Comparison of ENCODE assay signal across 11 mouse cellular contexts in genomic region chr2:26410931-26411411, GRCm38 (mm10). TPM values are rescaled to one million over a fixed set of nuclear protein-coding genes. Genes with fewer than 3 reads are reported as not detected.
DNase-seq lines count a peak whose midpoint lies in the region; ATAC-seq and TF ChIP-seq lines count a peak whose summit lies in the region.
"Had no signal": no experiment of that assay in that cellular context is flagged by ENCODE, and none has a peak within 500 bp of the region (broad histone marks: within the 10 kb centered on the region; RNA-seq: fewer than 3 reads in every experiment).

No protein-coding gene starts in this region.

- H3K36me3 ChIP-seq in heart, embryonic 15.5 days, result peaks cover 50% of the 10 kb centered on the region
- H3K36me3 ChIP-seq in heart, embryonic 11.5 days (ENCODE audit: control insufficient read depth, insufficient read depth, low read length), result peaks cover 10% of the 10 kb centered on the region
- H3K36me3 ChIP-seq in liver, adult 2 months (ENCODE audit: control insufficient read depth, insufficient read depth, low read length), result peaks cover 33% of the 10 kb centered on the region
- H3K36me3 ChIP-seq in liver, embryonic 11.5 days (ENCODE audit: control insufficient read depth, insufficient read depth, low read length), result peaks cover 31% of the 10 kb centered on the region
- H3K36me3 ChIP-seq in intestine, embryonic 16.5 days (ENCODE audit: control insufficient read depth, insufficient read depth, low read length), result peaks cover 18% of the 10 kb centered on the region

- no peak overlapping the region for H3K4me2 ChIP-seq in heart, embryonic 15.5 days
- no peak overlapping the region for H3K4me2 ChIP-seq in heart, embryonic 11.5 days
- no peak overlapping the region for H3K4me2 ChIP-seq in liver, embryonic 11.5 days
- no peak overlapping the region for H3K4me2 ChIP-seq in intestine, embryonic 16.5 days (ENCODE audit: low read depth, low read length)

- H3K9ac ChIP-seq in heart, embryonic 15.5 days, result no peak overlapping the region
- no peak overlapping the region for H3K9ac ChIP-seq in heart, embryonic 11.5 days (ENCODE audit: low read depth, low read length)
- H3K9ac ChIP-seq in liver, adult 2 months (ENCODE audit: low read depth, low read length), result no peak overlapping the region
- H3K9ac ChIP-seq in liver, embryonic 11.5 days (ENCODE audit: low read depth, low read length), result no peak overlapping the region
- H3K9ac ChIP-seq in intestine, embryonic 16.5 days (ENCODE audit: low read depth, low read length), result no peak overlapping the region

- no peaks in the 10 kb centered on the region for H3K27me3 ChIP-seq in heart, embryonic 15.5 days
- H3K27me3 ChIP-seq in heart, embryonic 11.5 days (ENCODE audit: control insufficient read depth, insufficient read depth, low read length), result no peaks in the 10 kb centered on the region
- no peaks in the 10 kb centered on the region for H3K27me3 ChIP-seq in liver, adult 2 months (ENCODE audit: control insufficient read depth, insufficient read depth, low read length)
- H3K27me3 ChIP-seq in liver, embryonic 11.5 days (replicated peaks; ENCODE audit: control insufficient read depth, insufficient read depth, low read length), result no peaks in the 10 kb centered on the region
- no peaks in the 10 kb centered on the region for H3K27me3 ChIP-seq in intestine, embryonic 16.5 days (replicated peaks; ENCODE audit: control insufficient read depth, insufficient read depth, low read length)

- 66% methylated on average over 4 of the region's 5 CpGs for WGBS in heart, embryonic 15.5 days
- 82% methylated on average over 4 of the region's 5 CpGs for WGBS in heart, embryonic 11.5 days (ENCODE audit: insufficient replicate concordance)
- WGBS in liver, adult 2 months, result 5% methylated on average over 5 of the region's 5 CpGs
- WGBS in liver, embryonic 11.5 days, result 84% methylated on average over 4 of the region's 5 CpGs
- WGBS in intestine, embryonic 16.5 days, result 63% methylated on average over 4 of the region's 5 CpGs

- no peak for ATAC-seq in heart, embryonic 15.5 days (replicated peaks; ENCODE audit: insufficient number of reproducible peaks, insufficient read depth, low FRiP score, low read depth)
- no peak for ATAC-seq in heart, embryonic 11.5 days (replicated peaks; ENCODE audit: insufficient number of reproducible peaks, low FRiP score, low TSS enrichment)
- ATAC-seq in liver, embryonic 11.5 days (replicated peaks; ENCODE audit: low FRiP score), result no peak
- no peak for ATAC-seq in intestine, embryonic 16.5 days

- peaks cover 21% of the 10 kb centered on the region; the same call in 1 of the 2 replicates for H3K79me2 ChIP-seq in liver, adult 2 months (ENCODE audit: control insufficient read depth, insufficient read depth, low read length)

- no peaks in the 10 kb centered on the region for H3K9me3 ChIP-seq in heart, embryonic 15.5 days (replicated peaks)
- H3K9me3 ChIP-seq in heart, embryonic 11.5 days (replicated peaks; ENCODE audit: control insufficient read depth, low read length), result no peaks in the 10 kb centered on the region
- no peaks in the 10 kb centered on the region for H3K9me3 ChIP-seq in liver, embryonic 11.5 days (ENCODE audit: control insufficient read depth, low read length)
- H3K9me3 ChIP-seq in intestine, embryonic 16.5 days (ENCODE audit: control insufficient read depth, low read length), result no peaks in the 10 kb centered on the region

- TF ChIP-seq POLR2A in liver, adult 2 months (IDR thresholded peaks at IDR 0.05; ENCODE audit: extremely low read depth, insufficient read depth, low read length), result no peak
- no peak for TF ChIP-seq POLR2A in cortical plate, adult 2 months (IDR thresholded peaks at IDR 0.05; ENCODE audit: extremely low read depth, insufficient read depth, low read length)

- DNase-seq in liver, adult 2 months (ENCODE audit: extremely low read depth, low read depth, low spot score), result peak; percentile 100
- DNase-seq in liver, embryonic 11.5 days (ENCODE audit: low spot score), result no peak
- DNase-seq in adrenal gland, adult 8-10 months, result peak; percentile 69
- no peak for DNase-seq in right cerebral cortex, postnatal 4 days
- DNase-seq: heart, postnatal 36 days; right cerebral cortex, postnatal 14 days had no signal

- peaks cover 29% of the 10 kb centered on the region for H3K4me1 ChIP-seq in heart, embryonic 15.5 days (replicated peaks)
- H3K4me1 ChIP-seq in heart, embryonic 11.5 days (ENCODE audit: control insufficient read depth, insufficient read depth, low read length), result peaks cover 23% of the 10 kb centered on the region
- peaks cover 21% of the 10 kb centered on the region for H3K4me1 ChIP-seq in liver, adult 2 months (ENCODE audit: control insufficient read depth, insufficient read depth, low read length)
- H3K4me1 ChIP-seq in liver, embryonic 11.5 days (replicated peaks; ENCODE audit: control insufficient read depth, insufficient read depth, low read length), result peaks cover 24% of the 10 kb centered on the region
- peaks cover 19% of the 10 kb centered on the region for H3K4me1 ChIP-seq in cortical plate, adult 2 months (ENCODE audit: control insufficient read depth, insufficient read depth, low read length)
- peaks cover 20% of the 10 kb centered on the region for H3K4me1 ChIP-seq in intestine, embryonic 16.5 days (ENCODE audit: control insufficient read depth, insufficient read depth, low read length)

- H3K4me3 ChIP-seq in heart, embryonic 15.5 days, result no peak overlapping the region
- H3K4me3 ChIP-seq in heart, embryonic 11.5 days (ENCODE audit: low read depth, low read length), result no peak overlapping the region
- H3K4me3 ChIP-seq in liver, adult 2 months (ENCODE audit: insufficient read depth, low read depth, low read length), result no peak overlapping the region
- no peak overlapping the region for H3K4me3 ChIP-seq in liver, embryonic 11.5 days (ENCODE audit: low read depth, low read length)
- no peak overlapping the region for H3K4me3 ChIP-seq in cortical plate, adult 2 months (ENCODE audit: insufficient read depth, low read length)
- no peak overlapping the region for H3K4me3 ChIP-seq in intestine, embryonic 16.5 days (ENCODE audit: low read length)

- H3K27ac ChIP-seq in heart, embryonic 15.5 days, result 0 out of 2 replicates have a peak overlapping the region, but pooled peaks have one; percentile 24
- H3K27ac ChIP-seq in heart, embryonic 11.5 days (ENCODE audit: low read depth, low read length), result no peak overlapping the region
- peak overlapping the region; percentile 56 for H3K27ac ChIP-seq in liver, adult 2 months (replicated peaks; ENCODE audit: insufficient read depth, low read depth, low read length)
- no peak overlapping the region for H3K27ac ChIP-seq in liver, embryonic 11.5 days (ENCODE audit: low read depth, low read length)
- peak overlapping the region; percentile 67; the same call in 1 of the 2 replicates for H3K27ac ChIP-seq in cortical plate, adult 2 months (ENCODE audit: insufficient read depth, low read length)
- no peak overlapping the region for H3K27ac ChIP-seq in intestine, embryonic 16.5 days (ENCODE audit: low read length)
- H3K27ac ChIP-seq: stomach, postnatal 0 days had no signal

- no peak for TF ChIP-seq CTCF in liver, adult 2 months (IDR thresholded peaks at IDR 0.05; ENCODE audit: low read depth, low read length)
- no peak for TF ChIP-seq CTCF in cortical plate, adult 2 months (IDR thresholded peaks at IDR 0.05; ENCODE audit: extremely low read depth, insufficient read depth, low read length)

RNA-seq across cellular contexts. Expression of gene Inpp5e, which starts 2.0 kb away (rescaled TPM):
- 14.3 and 16.7 TPM in 2 replicates for polyA plus RNA-seq in heart, embryonic 15.5 days (2015; fragmentation: Nextera tagmentation; extraction: Ambion mirVana)
- 14.1 and 14.2 TPM in 2 replicates for polyA plus RNA-seq in heart, embryonic 11.5 days (2014; fragmentation: Nextera tagmentation; extraction: Ambion mirVana)
- 2.4 and 4.4 TPM in 2 replicates for total RNA-seq in liver, adult 2 months (2014; rRNA removed)
- polyA plus RNA-seq in liver, adult 2 months (2012; rRNA removed), result 7.1 and 8.7 TPM in 2 replicates
- 17.7 and 19.2 TPM in 2 replicates for polyA plus RNA-seq in liver, embryonic 11.5 days (2014; fragmentation: Nextera tagmentation; extraction: Ambion mirVana)
- 10 to 100 TPM; 20.8 to 35.3 (median 24.1) TPM for total RNA-seq in adrenal gland, adult 8-10 months (2022)
- polyA plus RNA-seq in cortical plate, adult 2 months (2012; rRNA removed), result 28.7 and 32.6 TPM in 2 replicates
- 14.8 and 15.9 TPM in 2 replicates for polyA plus RNA-seq in intestine, embryonic 16.5 days (2015; fragmentation: Nextera tagmentation; extraction: Ambion mirVana)

RNA-seq across cellular contexts. Expression of gene Pmpca, which starts 21.8 kb away (rescaled TPM):
- polyA plus RNA-seq in heart, embryonic 15.5 days (2015; fragmentation: Nextera tagmentation; extraction: Ambion mirVana), result 103 and 111 TPM in 2 replicates
- 112 and 134 TPM in 2 replicates for polyA plus RNA-seq in heart, embryonic 11.5 days (2014; fragmentation: Nextera tagmentation; extraction: Ambion mirVana)
- total RNA-seq in liver, adult 2 months (2014; rRNA removed), result 38.2 and 40.8 TPM in 2 replicates
- 35.7 and 52.0 TPM in 2 replicates for polyA plus RNA-seq in liver, adult 2 months (2012; rRNA removed)
- polyA plus RNA-seq in liver, embryonic 11.5 days (2014; fragmentation: Nextera tagmentation; extraction: Ambion mirVana), result 147 and 150 TPM in 2 replicates
- total RNA-seq in adrenal gland, adult 8-10 months (2022), result 100 to 1,000 TPM; 138 to 155 (median 142) TPM
- polyA plus RNA-seq in cortical plate, adult 2 months (2012; rRNA removed), result 102 TPM in 2 replicates
- polyA plus RNA-seq in intestine, embryonic 16.5 days (2015; fragmentation: Nextera tagmentation; extraction: Ambion mirVana), result 102 and 105 TPM in 2 replicates

RNA-seq across cellular contexts. Expression of gene Entr1, which starts 21.9 kb away (rescaled TPM):
- polyA plus RNA-seq in heart, embryonic 15.5 days (2015; fragmentation: Nextera tagmentation; extraction: Ambion mirVana), result 72.3 and 82.9 TPM in 2 replicates
- polyA plus RNA-seq in heart, embryonic 11.5 days (2014; fragmentation: Nextera tagmentation; extraction: Ambion mirVana), result 87.4 and 89.1 TPM in 2 replicates
- 31.5 and 32.8 TPM in 2 replicates for total RNA-seq in liver, adult 2 months (2014; rRNA removed)
- 41.0 and 45.0 TPM in 2 replicates for polyA plus RNA-seq in liver, adult 2 months (2012; rRNA removed)
- 94.4 and 95.7 TPM in 2 replicates for polyA plus RNA-seq in liver, embryonic 11.5 days (2014; fragmentation: Nextera tagmentation; extraction: Ambion mirVana)
- total RNA-seq in adrenal gland, adult 8-10 months (2022), result 100 to 1,000 TPM in 3 of 4 experiments, 10 to 100 TPM in 1; 97.8 to 120 (median 110) TPM
- 284 and 325 TPM in 2 replicates for polyA plus RNA-seq in cortical plate, adult 2 months (2012; rRNA removed)
- polyA plus RNA-seq in intestine, embryonic 16.5 days (2015; fragmentation: Nextera tagmentation; extraction: Ambion mirVana), result 80.4 and 88.4 TPM in 2 replicates

RNA-seq across cellular contexts. Expression of gene Snapc4, which starts 30.5 kb away (rescaled TPM):
- 16.8 and 19.6 TPM in 2 replicates for polyA plus RNA-seq in heart, embryonic 15.5 days (2015; fragmentation: Nextera tagmentation; extraction: Ambion mirVana)
- 16.8 and 18.2 TPM in 2 replicates for polyA plus RNA-seq in heart, embryonic 11.5 days (2014; fragmentation: Nextera tagmentation; extraction: Ambion mirVana)
- total RNA-seq in liver, adult 2 months (2014; rRNA removed), result 6.4 and 7.5 TPM in 2 replicates
- polyA plus RNA-seq in liver, adult 2 months (2012; rRNA removed), result 9.1 and 14.3 TPM in 2 replicates
- 36.4 and 41.6 TPM in 2 replicates for polyA plus RNA-seq in liver, embryonic 11.5 days (2014; fragmentation: Nextera tagmentation; extraction: Ambion mirVana)
- 10 to 100 TPM; 24.7 to 68.1 (median 42.8) TPM for total RNA-seq in adrenal gland, adult 8-10 months (2022)
- polyA plus RNA-seq in cortical plate, adult 2 months (2012; rRNA removed), result 81.7 and 92.4 TPM in 2 replicates
- 19.1 and 20.8 TPM in 2 replicates for polyA plus RNA-seq in intestine, embryonic 16.5 days (2015; fragmentation: Nextera tagmentation; extraction: Ambion mirVana)

RNA-seq across cellular contexts. Expression of gene Sec16a, which starts 34.0 kb away (rescaled TPM):
- polyA plus RNA-seq in heart, embryonic 15.5 days (2015; fragmentation: Nextera tagmentation; extraction: Ambion mirVana), result 10.5 and 14.5 TPM in 2 replicates
- polyA plus RNA-seq in heart, embryonic 11.5 days (2014; fragmentation: Nextera tagmentation; extraction: Ambion mirVana), result 23.6 and 27.1 TPM in 2 replicates
- 44.5 and 53.2 TPM in 2 replicates for total RNA-seq in liver, adult 2 months (2014; rRNA removed)
- polyA plus RNA-seq in liver, adult 2 months (2012; rRNA removed), result 70.5 and 78.2 TPM in 2 replicates
- 33.7 TPM in 2 replicates for polyA plus RNA-seq in liver, embryonic 11.5 days (2014; fragmentation: Nextera tagmentation; extraction: Ambion mirVana)
- 10 to 100 TPM; 62.3 to 73.6 (median 67.1) TPM for total RNA-seq in adrenal gland, adult 8-10 months (2022)
- polyA plus RNA-seq in cortical plate, adult 2 months (2012; rRNA removed), result 30.6 and 32.2 TPM in 2 replicates
- 19.1 and 20.4 TPM in 2 replicates for polyA plus RNA-seq in intestine, embryonic 16.5 days (2015; fragmentation: Nextera tagmentation; extraction: Ambion mirVana)

Comparison
In these comparisons a context has a peak if more than half of its experiments do, and no peak if none do; other contexts are left out.
1. H3K27ac ChIP-seq: peak in heart, embryonic 15.5 days (single experiment), liver, adult 2 months (single experiment) and cortical plate, adult 2 months (single experiment); none in heart, embryonic 11.5 days (single experiment), liver, embryonic 11.5 days (single experiment) and intestine, embryonic 16.5 days (single experiment).
2. DNase-seq: peak in liver, adult 2 months (single experiment) and adrenal gland, adult 8-10 months (single experiment); none in liver, embryonic 11.5 days (single experiment) and right cerebral cortex, postnatal 4 days (single experiment).